Comparison of ENCODE assay signal across 1 mouse cellular context in genomic region chr17:34340619-34341402, GRCm38 (mm10).
TF ChIP-seq lines count a peak whose summit lies in the region.

No protein-coding gene starts in this region.

TF ChIP-seq in CH12.LX, 34 proteins besides CTCF, POLR2A, EP300 and RAD21:
- TF ChIP-seq USF2 (conservative IDR thresholded peaks at IDR 0.05; ENCODE audit: low read depth, low read length) (no peak), USF1 (IDR thresholded peaks at IDR 0.05; ENCODE audit: low read depth, low read length) (no peak), ZMIZ1 (IDR thresholded peaks at IDR 0.05; ENCODE audit: low read depth, low read length) (0 out of 2 replicates have a peak, but pooled peaks have one; percentile 47), POLR2AphosphoS2 (IDR thresholded peaks at IDR 0.05; ENCODE audit: low read depth, low read length) (peak; percentile 65), ELF1 (IDR thresholded peaks at IDR 0.05; ENCODE audit: low read depth, low read length) (0 out of 2 replicates have a peak, but pooled peaks have one; percentile 12)
